Mouse (Mus musculus) midbrain, embryonic 16.5 days (tissue): ENCODE results near the gene Tmem189. TPM values are rescaled to one million over a fixed set of nuclear protein-coding genes. Genes with fewer than 3 reads are reported as not detected.

Experiments used
- ATAC-seq: fragments of 200-750 bp; cut with Nextera tagmentation; 2 replicates; pipeline ENCODE4 v1.8.0; 2017; ENCODE audit warnings: moderate TSS enrichment
- H3K27ac ChIP-seq: fragments of 300-500 bp; sonication (generic); 2 replicates; pipeline ENCODE4 v1.5.1; 2014; ENCODE audit warnings: mild to moderate bottlenecking, low read length, mixed read lengths
- H3K27me3 ChIP-seq: fragments of 300-500 bp; sonication (generic); 2 replicates; pipeline ENCODE4 v1.6.1; 2014; ENCODE audit warnings: low read depth, low read length, mixed read lengths; ENCODE audit not compliant: control insufficient read depth, insufficient read depth
- H3K36me3 ChIP-seq: fragments of 300-500 bp; sonication (generic); 2 replicates; pipeline ENCODE4 v1.6.1; 2014; ENCODE audit warnings: mild to moderate bottlenecking, low read length, moderate library complexity, mixed read lengths; ENCODE audit not compliant: control insufficient read depth, insufficient read depth
- H3K4me1 ChIP-seq: fragments of 300-500 bp; sonication (generic); 2 replicates; pipeline ENCODE4 v1.6.1; 2014; ENCODE audit warnings: mild to moderate bottlenecking, low read length, mixed read lengths; ENCODE audit not compliant: control insufficient read depth, insufficient read depth
- H3K4me2 ChIP-seq: fragments of 300-500 bp; sonication (generic); 2 replicates; pipeline ENCODE4 v1.6.1; 2014; ENCODE audit warnings: mild to moderate bottlenecking, low read length, mixed read lengths
- H3K4me3 ChIP-seq: fragments of 300-500 bp; sonication (generic); 2 replicates; pipeline ENCODE4 v1.5.1; 2014; ENCODE audit warnings: low read depth, mild to moderate bottlenecking, low read length, moderate library complexity, mixed read lengths
- H3K9ac ChIP-seq: fragments of 300-500 bp; sonication (generic); 2 replicates; pipeline ENCODE4 v1.6.1; 2014; ENCODE audit warnings: low read depth, low read length, mixed read lengths
- H3K9me3 ChIP-seq: fragments of 300-500 bp; sonication (generic); replicated peaks from 2 replicates; pipeline ENCODE4 v1.6.1; 2014; ENCODE audit warnings: mild to moderate bottlenecking, low read length, mixed read lengths; ENCODE audit not compliant: control insufficient read depth, poor library complexity, severe bottlenecking
- WGBS: fragments of 180-500 bp; shearing (Covaris S2); extraction: QIAGEN DNeasy Blood & Tissue Kit; methylation state at CpG from one replicate; pipeline ENCODE4 v1.1.7; 2014; 5-methylcytosine and 5-hydroxymethylcytosine counted together
- polyA plus RNA-seq: library from polyadenylated mRNA; unstranded; fragments of >200 nt; fragmentation: Nextera tagmentation; extraction: Ambion mirVana; gene quantifications from 2 replicates; pipeline ENCODE4 v1.2.1, GENCODE M21; 2015

The Tmem189 gene
- polyA plus RNA-seq, 1 experiment from 2014 or later = 30.3 TPM

DNA sequence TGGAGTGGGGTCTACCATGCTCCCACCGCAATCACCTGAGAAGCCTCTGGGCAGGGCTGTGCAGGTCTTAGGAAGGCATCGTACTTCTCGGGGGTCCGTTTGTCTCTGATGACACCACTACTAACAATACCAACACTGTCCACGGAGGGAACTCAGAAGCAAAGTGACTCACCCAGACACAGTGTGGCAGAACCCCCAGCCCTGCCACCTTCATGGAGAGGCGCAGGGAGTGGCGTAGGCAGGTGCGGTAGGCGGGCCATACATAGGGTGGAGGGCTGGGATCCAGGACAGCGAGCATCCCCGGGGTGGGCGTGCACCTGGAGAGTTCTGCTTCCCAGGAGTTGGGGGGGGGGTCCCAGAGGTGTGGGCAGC, 1.5 kb downstream of the Tmem189 start:
- WGBS = 26% methylated on average over 12 of the region's 12 CpGs
- no peaks in the 10 kb centered on the region for H3K9me3 ChIP-seq
- H3K4me3 ChIP-seq = peak overlapping the region; percentile 64
- peak; percentile 50 for ATAC-seq
- H3K36me3 ChIP-seq = no peaks in the 10 kb centered on the region
- H3K27ac ChIP-seq = no peak overlapping the region
- peaks cover 45% of the 10 kb centered on the region for H3K27me3 ChIP-seq
- peaks cover 11% of the 10 kb centered on the region for H3K4me1 ChIP-seq
- H3K9ac ChIP-seq = peak overlapping the region; percentile 56; the same call in 1 of the 2 replicates
- H3K4me2 ChIP-seq = peak overlapping the region; percentile 87

- Histone ChIP-seq H3K9ac (no peak overlapping the region), H3K9me3 (no peaks in the 10 kb centered on the region), H3K27ac (no peak overlapping the region), H3K27me3 (peaks cover 45% of the 10 kb centered on the region), H3K4me1 (peaks cover 11% of the 10 kb centered on the region), H3K4me2 (no peak overlapping the region), H3K36me3 (no peaks in the 10 kb centered on the region), H3K4me3 (no peak overlapping the region)
- ATAC-seq = no peak
- 56% methylated on average over 11 of the region's 11 CpGs for WGBS
Measured at GRCm38 (mm10) chr2:167687651-167688101, 1.9 kb downstream of the Tmem189 start.

DNA sequence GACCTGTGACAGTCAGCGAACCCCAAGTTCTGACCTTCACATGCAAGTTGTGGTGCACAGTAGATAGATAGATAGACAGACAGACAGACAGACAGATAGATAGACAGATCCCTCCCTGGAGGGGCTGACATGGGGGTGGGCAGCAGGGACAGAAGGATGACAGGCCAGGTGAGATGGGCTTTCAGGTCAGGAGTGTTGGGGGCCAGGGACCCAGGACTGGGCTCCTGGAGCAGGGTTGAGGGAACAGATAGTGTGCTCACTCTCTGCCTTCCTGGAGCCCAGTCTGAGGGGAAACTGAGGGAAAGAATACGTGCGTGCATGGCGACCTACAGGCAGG, 2.4 kb downstream of the Tmem189 start:
- Histone ChIP-seq H3K9ac (no peak overlapping the region), H3K27me3 (peaks cover 41% of the 10 kb centered on the region)

DNA sequence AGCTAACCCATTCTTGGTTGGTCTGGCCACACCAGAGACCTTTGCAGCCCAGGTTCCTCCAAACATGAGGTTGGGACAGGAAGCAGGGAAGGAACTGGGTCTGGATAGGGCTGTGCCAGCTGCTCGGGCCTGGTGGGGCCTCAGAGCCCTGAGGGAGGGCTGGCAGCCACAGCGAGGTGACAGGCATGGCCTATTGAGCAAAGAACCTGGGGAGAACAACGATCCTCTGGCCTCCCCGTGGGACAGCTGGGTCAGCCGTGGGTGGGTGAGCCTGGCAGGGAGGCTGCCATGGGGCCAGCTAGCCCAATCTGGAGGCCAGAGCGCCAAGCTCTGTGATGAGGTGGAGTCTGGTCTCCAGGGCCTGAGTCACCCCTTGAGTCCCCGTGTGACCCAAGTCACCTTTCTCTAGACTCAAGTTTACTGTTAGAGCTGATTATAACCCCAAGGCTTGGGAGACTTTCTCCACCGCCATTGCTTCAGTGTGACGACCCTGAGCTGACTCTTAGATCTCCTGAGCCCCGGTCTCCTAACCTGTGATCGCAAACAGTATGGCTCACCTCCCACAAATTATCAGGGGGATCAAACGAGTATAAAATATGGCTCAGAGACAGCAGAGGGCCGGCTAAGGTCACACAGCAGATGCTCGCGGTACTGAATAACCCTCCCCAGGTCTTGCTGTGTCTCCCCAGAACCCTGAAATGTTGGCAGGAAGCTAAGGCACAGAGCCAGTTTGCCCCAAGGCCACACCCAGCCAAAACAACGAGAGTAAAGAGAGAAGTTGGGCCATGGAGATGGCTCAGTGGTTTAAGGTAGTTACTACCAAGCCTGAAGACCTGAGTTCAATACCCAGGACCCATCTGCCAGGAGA, 3.0 kb downstream of the Tmem189 start:
- no peak overlapping the region for H3K27ac ChIP-seq
- H3K4me3 ChIP-seq = no peak overlapping the region
- WGBS = 79% methylated on average over 16 of the region's 16 CpGs
- H3K9me3 ChIP-seq = no peaks in the 10 kb centered on the region
- H3K4me1 ChIP-seq = peaks cover 11% of the 10 kb centered on the region
- no peaks in the 10 kb centered on the region for H3K36me3 ChIP-seq
- no peak for ATAC-seq
- H3K4me2 ChIP-seq = no peak overlapping the region
- no peak overlapping the region for H3K9ac ChIP-seq
- H3K27me3 ChIP-seq = peaks cover 35% of the 10 kb centered on the region

More for the DNA sequence above, 2.4 kb downstream of the Tmem189 start:
- H3K4me3 ChIP-seq = no peak overlapping the region
- peaks cover 11% of the 10 kb centered on the region for H3K4me1 ChIP-seq
- no peak for ATAC-seq
- H3K27ac ChIP-seq = no peak overlapping the region
- no peaks in the 10 kb centered on the region for H3K9me3 ChIP-seq
- no peaks in the 10 kb centered on the region for H3K36me3 ChIP-seq
- H3K4me2 ChIP-seq = no peak overlapping the region
- WGBS = 78% methylated on average over 4 of the region's 4 CpGs

GRCm38 (mm10) chr2:167685865-167686264, 3.8 kb downstream of the Tmem189 start:
- H3K36me3 ChIP-seq = no peaks in the 10 kb centered on the region
- no peak overlapping the region for H3K4me3 ChIP-seq
- WGBS = 94% methylated on average over 3 of the region's 3 CpGs
- no peak overlapping the region for H3K4me2 ChIP-seq
- no peaks in the 10 kb centered on the region for H3K9me3 ChIP-seq
- no peak overlapping the region for H3K9ac ChIP-seq
- H3K4me1 ChIP-seq = peaks cover 11% of the 10 kb centered on the region
- H3K27ac ChIP-seq = no peak overlapping the region
- H3K27me3 ChIP-seq = peaks cover 28% of the 10 kb centered on the region
- ATAC-seq = no peak

DNA sequence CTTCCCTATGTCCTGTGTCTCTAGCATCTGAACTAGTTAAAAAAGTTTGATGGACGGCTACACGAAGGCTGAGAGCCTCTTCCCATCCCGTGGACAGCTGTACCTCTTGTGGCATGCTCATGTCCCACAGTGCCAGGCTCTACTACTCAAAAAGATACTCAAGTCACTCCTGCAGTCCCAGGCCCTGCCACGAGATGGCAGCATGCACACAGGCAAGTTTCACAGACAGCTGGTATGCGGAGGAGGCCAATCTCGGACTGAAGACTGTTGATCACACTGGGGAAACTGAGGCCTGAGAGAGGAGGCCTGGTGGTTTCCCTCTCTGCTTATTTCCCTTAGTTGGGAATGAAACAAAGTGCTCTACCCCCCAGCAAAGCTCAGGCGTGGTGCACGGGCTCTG, 4.5 kb downstream of the Tmem189 start:
- no peaks in the 10 kb centered on the region for H3K9me3 ChIP-seq
- H3K9ac ChIP-seq = no peak overlapping the region
- peaks cover 11% of the 10 kb centered on the region for H3K4me1 ChIP-seq
- H3K27ac ChIP-seq = no peak overlapping the region
- H3K4me3 ChIP-seq = no peak overlapping the region
- 5% methylated on average over 8 of the region's 8 CpGs for WGBS
- ATAC-seq = 0 out of 2 replicates have a peak, but pooled peaks have one; percentile 7
- peaks cover 21% of the 10 kb centered on the region for H3K27me3 ChIP-seq
- no peak overlapping the region for H3K4me2 ChIP-seq
- H3K36me3 ChIP-seq = no peaks in the 10 kb centered on the region

- Histone ChIP-seq H3K27ac (no peak overlapping the region), H3K4me2 (no peak overlapping the region), H3K36me3 (no peaks in the 10 kb centered on the region), H3K27me3 (peaks cover 13% of the 10 kb centered on the region), H3K4me3 (no peak overlapping the region), H3K9ac (no peak overlapping the region), H3K9me3 (no peaks in the 10 kb centered on the region), H3K4me1 (0 out of 2 replicates have a peak, but pooled peaks cover 5% of the 10 kb centered on the region)
- ATAC-seq = no peak
- WGBS = 80% methylated on average over 3 of the region's 3 CpGs
Measured at GRCm38 (mm10) chr2:167683721-167684120, 5.9 kb downstream of the Tmem189 start.

GRCm38 (mm10) chr2:167680657-167681056, 9.0 kb downstream of the Tmem189 start:
- Histone ChIP-seq H3K27ac (no peak overlapping the region), H3K9me3 (no peaks in the 10 kb centered on the region), H3K4me2 (no peak overlapping the region), H3K36me3 (no peaks in the 10 kb centered on the region), H3K4me3 (no peak overlapping the region), H3K9ac (no peak overlapping the region), H3K4me1 (no peaks in the 10 kb centered on the region), H3K27me3 (0 out of 2 replicates have a peak, but pooled peaks cover 4% of the 10 kb centered on the region)
- no peak for ATAC-seq
- WGBS = 60% methylated on average over 5 of the region's 5 CpGs

DNA sequence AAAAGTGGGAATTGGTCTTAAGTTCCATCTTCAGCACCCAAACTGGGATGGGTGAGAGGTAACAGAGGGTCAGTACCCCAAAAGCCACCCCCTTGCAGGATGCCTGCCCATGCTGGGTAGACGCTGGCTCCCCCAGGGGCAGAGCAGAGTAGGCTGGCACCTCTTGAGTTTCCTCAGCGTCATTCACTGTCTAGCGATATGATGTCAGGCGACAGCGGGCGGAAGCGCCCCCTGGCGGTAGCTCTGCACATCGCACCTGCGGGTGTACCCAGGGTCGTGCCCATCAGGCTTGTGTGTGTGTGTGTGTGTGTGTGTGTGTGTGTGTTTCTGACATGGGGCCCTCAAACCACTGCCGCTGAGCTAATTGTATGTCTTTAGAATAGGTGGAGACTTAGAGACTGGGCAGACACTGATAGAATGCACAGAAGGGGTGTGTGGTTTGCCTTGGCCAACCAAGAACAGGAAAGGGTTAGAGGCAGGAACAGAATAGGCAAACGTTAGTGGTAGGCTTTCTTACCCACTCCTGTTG, 9.7 kb downstream of the Tmem189 start:
- ATAC-seq = peak; percentile 84
- Histone ChIP-seq H3K4me2 (no peak overlapping the region), H3K9me3 (no peaks in the 10 kb centered on the region), H3K4me3 (no peak overlapping the region), H3K27ac (no peak overlapping the region), H3K27me3 (no peaks in the 10 kb centered on the region), H3K9ac (no peak overlapping the region), H3K4me1 (no peaks in the 10 kb centered on the region), H3K36me3 (no peaks in the 10 kb centered on the region)
- 4% methylated on average over 13 of the region's 13 CpGs for WGBS
